Mouse (Mus musculus) ES-Bruce4 (cell line): ENCODE measurements around the gene Plcg2.

Source experiments
- CTCF ChIP-seq: IDR thresholded peaks from one replicate; pipeline ENCODE4 v1.8.1; 2011; ENCODE audit warnings: low read depth, low read length
- EP300 ChIP-seq: IDR thresholded peaks from 2 replicates; pipeline ENCODE4 v1.6.1; 2011; ENCODE audit warnings: low read depth, low read length; ENCODE audit not compliant: insufficient read depth
- POLR2A ChIP-seq: IDR thresholded peaks from one replicate; pipeline ENCODE4 v1.8.1; 2011; ENCODE audit warnings: low read length; ENCODE audit not compliant: insufficient read depth

GRCm38 (mm10) chr8:117526185-117526584 lies 28.1 kb downstream of the Plcg2 start:
- no peak for TF ChIP-seq CTCF
- no peak for TF ChIP-seq POLR2A
- no peak for TF ChIP-seq EP300
